Mouse (Mus musculus): ENCODE data around the gene Wbp1.
A peak's percentile ranks its signal among the peaks of the same experiment; 100 is the strongest.

Wbp1 gene

GRCm38 (mm10) chr6:83140044-83140443, 18.7 kb upstream of the Wbp1 start:
- no peak for DNase-seq (ENCODE audit: low spot score)

DNA sequence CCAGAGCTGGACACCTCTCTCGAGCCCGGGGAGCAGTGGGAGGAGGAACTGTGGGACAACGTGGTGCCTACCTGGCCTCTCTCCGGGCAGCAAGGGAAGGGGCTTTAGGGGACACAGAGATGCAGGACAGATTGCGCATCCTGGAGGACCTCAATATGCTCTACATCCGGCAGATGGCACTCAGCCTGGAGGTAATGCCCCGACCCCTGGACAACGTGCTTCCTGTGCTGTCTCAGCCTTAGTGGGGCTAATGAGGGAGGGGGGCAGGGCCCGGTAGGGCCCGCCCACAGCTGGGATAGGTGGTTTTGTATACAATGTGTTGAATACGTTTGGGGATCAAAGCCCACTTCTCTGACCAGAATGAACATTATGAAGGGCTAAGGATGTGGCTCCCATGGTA, 16.7 kb upstream of the Wbp1 start:
- DNase-seq (ENCODE audit: low spot score), result no peak

- peak; percentile 84 for DNase-seq (ENCODE audit: low spot score)
Measured at GRCm38 (mm10) chr6:83137576-83137950, 16.2 kb upstream of the Wbp1 start.

DNA sequence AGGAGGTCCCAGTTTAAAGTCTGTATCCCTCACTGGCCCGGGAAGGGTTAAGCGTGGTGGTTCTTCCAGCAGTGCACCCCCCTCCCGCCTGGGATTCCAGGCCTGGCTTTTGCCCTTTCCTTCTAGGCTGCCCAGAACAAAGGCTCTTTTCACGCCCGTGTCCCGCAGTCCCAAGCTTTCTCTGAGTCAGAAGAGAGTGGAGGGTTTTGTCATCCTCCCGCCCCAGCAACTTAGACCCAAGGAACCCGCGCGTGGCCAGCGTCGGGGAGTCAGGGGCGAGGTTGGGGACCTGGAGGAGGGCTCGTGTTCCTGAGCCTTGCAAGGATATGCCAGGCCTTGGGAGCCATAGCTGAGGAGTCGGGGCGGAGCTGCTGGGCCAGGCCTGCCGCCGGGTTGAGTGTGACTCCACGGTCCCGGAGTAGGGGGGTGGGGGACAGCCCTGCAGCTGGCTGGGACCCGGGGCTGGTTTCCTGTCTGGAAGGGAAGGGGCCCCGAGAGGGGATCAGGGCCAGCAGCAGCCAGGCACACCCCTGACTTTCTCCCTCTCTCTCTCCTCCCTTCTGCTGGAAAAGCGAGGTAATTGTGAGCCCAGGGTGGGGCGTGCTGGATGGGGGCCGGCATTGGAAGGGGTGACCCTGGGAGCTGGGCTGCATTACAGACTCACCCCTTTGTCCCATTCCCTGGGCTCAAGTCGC, 15.7 kb upstream of the Wbp1 start:
- peak; percentile 57 for DNase-seq (ENCODE audit: low spot score)

DNA sequence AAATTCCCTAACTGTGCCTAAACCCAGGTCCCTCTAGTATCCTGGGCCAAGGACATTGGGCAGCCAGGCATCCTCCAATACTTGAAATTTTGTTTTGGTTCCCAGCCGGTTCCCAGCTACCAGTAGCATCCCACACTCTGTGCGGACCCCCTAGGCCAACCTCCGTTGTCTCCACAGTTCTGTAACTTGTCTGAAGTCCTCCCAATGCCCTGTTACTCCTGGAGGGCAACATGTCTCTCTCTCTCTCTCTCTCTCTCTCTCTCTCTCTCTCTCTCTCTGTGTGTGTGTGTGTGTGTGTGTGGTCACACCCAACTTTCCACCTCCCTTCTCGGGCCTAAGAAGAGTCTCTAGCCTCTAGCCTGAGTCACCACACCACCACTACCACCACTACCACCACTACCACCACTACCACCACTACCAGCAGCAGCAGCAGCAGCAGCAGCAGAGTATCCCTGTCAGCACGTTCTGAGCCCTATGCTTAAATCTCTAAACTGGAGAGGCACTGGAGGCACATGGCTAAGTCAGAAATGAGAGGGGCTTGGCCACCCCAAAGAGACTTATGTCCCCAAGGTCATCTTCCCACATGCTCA, 15.0 kb upstream of the Wbp1 start:
- DNase-seq (ENCODE audit: low spot score), result no peak

- DNase-seq (ENCODE audit: low spot score), result no peak
Measured at GRCm38 (mm10) chr6:83135571-83136161, 14.3 kb upstream of the Wbp1 start.

- DNase-seq (ENCODE audit: low spot score), result no peak
Measured at GRCm38 (mm10) chr6:83134951-83135513, 13.7 kb upstream of the Wbp1 start, which contains the start of gene Rtkn. Gene Rtkn (plus strand): TSS chr6:83135463.

DNA sequence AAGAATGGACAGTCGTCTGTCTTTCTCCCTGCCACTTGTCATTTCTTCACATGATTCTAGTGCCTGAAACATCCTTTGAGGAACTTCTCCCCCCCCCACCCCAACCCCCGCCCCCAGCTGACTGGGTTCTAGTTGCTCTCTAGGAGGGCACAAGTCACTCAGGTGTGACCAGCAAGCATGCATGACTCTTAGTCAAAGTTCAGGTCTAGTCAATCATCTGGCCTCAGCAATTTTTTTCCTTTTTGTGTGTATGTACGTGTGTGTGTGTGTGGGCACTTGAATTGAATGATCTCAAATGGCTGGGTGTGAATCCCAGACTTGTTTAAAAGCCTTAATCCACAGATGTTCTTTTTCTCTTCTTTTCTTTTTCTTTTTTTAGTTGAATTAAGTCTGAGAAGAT, 12.9 kb upstream of the Wbp1 start:
- no peak for DNase-seq (ENCODE audit: low spot score)

DNA sequence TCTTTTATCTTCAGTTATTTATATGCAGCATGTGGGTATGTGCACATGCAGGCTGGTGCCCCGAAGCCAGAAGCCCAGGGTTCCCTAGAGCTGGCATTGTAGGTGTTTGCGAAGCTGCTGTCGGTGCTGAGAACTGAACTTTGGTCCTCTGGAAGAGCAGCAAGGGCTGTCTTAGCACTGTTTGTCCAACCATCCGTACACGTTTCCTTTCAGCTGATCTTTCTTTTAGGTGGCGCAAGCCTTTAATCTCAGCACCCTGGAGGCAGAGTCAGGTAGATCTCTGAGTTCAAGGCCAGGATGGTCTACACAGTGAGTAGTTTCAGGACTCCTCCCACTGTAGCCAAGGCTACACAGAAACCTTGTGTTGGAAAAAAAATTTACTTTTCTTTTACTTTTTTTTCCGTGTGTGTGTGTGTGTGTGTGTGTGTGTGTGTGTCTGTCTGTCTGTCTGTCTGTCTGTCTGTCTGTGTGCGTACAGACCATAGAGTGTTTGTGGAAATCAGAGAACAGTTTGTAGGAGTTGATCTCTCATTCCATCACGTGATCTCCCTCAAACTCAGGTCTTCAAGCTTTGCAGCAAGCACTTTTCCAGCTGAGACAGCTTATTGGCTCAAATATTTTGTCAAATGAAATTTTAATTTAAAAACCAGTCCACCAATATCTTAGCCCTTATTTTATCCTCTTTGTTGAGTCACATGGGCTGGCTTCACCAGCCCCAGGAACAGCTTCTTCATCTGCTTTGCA, 11.0 kb upstream of the Wbp1 start:
- DNase-seq (ENCODE audit: low spot score), result no peak

- DNase-seq (ENCODE audit: low spot score), result no peak
Measured at GRCm38 (mm10) chr6:83131469-83132034, 10.2 kb upstream of the Wbp1 start.

GRCm38 (mm10) chr6:83127419-83127818, 6.1 kb upstream of the Wbp1 start:
- no peak for DNase-seq (ENCODE audit: low spot score)

DNA sequence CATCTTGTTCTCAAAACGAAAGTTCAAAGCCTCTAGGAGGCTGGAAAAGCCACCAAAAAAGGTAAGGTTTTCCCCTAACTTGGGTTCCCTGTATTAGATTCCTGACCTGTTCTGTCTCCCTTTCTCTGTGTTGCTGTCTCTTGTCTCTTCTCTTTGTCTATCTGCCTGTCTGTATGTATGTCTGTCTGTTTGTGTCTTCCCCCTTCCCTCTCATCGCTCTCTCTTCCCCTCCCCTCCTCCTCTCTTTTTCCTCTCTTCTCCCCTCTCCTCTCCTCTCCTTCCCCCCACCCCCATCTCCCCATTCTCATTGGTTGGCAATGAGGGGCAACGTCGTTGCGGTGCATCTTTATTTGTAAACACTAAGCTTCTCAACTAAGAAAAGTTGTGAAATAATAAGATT, 4.0 kb upstream of the Wbp1 start, which contains the start of gene Ino80b:
Gene Ino80b, minus strand, starts transcription at position 101 of the 400 bp plus-strand sequence.
- no peak for DNase-seq (ENCODE audit: low spot score)

DNA sequence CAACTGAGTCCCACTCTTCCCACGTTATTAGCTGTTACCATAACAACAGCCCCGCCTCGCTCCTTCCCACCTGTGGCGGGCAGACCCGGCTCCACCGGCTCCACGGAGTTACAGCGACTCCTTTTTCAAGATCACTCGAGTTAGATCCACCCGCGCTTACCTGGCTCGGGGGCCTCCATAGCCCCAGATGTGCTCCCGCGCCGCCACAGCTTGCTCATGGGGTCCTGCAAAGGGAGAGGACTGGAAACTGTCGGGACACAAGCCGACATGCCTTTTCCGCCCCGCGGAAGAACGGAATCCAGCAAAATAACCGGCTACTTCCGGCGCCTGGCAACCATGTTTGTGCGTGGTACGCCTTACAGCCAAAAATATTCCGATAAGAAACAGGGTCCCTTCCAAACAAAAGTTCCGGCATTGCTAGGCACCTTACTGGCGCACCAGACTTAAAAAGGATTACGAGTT, 3.5 kb upstream of the Wbp1 start:
- DNase-seq (ENCODE audit: low spot score), result peak; percentile 89

DNA sequence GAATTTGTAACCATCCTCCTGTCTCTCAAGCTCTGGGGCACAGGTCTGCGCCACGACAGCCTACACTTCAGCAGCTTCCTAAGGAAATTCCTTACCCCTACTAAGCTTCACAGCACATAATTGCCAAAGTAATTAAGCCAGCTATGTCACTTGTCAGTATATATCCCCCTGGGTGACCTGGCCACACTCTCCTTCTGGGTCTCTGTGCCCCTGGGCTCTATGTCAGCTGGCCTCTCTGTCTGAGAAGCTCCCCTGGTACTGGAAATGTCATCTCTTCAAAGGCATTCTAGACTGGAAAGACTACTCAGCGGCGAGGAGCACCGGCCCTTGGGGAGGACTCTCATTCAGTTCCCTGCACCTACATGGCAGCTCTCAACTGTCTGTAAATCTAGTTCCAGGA, 1.6 kb upstream of the Wbp1 start:
- no peak for DNase-seq (ENCODE audit: low spot score)

DNA sequence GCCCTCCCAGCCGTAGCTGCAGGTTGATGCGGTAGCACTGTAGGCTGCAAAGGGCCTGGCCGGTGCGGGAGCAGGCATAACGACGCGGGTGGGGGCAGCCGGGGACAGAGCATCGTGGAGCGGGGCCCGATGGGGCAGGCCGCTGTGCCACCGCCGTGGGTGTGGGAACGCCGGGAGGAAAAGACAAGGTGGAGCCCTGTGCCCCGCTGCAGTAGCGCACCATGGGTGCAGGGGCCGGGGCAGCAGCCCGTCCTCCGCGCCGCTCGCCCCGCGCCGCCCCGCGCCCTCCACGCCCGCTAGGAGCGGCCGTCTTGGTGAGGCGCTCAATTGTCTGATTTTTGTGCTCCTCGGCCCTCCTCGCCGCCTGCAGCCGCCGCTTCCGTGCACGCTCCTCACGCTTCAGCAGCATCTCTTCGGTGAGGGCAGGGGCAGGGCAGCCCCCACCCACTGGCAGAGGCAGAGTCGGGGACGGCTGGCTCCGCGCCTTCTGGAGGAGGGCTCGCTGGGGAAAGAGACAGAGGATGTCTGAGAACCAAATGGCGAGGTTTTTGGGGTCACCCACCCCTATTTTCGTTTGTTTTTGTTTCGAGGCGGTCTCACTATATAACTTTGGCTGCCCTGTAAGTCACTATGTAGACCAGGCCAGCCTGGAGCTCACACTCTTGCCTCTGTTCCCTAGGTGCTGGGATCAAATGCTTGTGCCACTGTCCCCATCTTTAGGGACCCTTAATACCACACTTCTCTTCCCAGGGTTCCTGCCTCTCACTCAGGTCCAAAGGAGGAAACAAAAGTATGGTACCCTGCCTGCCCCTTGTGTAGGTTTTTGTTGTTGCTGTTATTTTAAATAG, 728 bp upstream of the Wbp1 start:
- DNase-seq (ENCODE audit: low spot score), result no peak

DNA sequence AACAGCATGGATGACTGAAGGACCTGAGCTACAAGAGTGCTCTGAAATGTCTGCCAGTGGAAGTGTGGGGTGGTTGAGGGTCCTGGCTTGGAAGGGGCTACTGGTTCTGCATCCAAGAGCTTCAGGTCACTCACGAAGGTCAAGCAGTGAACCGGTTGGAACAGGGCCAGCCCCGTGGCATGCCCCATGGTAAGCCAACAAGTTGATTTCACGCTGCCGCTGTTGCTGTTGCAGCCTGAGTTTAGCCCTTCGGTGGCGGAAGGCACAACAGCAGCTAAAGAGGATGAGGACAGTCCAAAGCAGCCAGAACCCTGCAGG, 1.7 kb downstream of the Wbp1 start:
- DNase-seq (ENCODE audit: low spot score), result no peak

DNA sequence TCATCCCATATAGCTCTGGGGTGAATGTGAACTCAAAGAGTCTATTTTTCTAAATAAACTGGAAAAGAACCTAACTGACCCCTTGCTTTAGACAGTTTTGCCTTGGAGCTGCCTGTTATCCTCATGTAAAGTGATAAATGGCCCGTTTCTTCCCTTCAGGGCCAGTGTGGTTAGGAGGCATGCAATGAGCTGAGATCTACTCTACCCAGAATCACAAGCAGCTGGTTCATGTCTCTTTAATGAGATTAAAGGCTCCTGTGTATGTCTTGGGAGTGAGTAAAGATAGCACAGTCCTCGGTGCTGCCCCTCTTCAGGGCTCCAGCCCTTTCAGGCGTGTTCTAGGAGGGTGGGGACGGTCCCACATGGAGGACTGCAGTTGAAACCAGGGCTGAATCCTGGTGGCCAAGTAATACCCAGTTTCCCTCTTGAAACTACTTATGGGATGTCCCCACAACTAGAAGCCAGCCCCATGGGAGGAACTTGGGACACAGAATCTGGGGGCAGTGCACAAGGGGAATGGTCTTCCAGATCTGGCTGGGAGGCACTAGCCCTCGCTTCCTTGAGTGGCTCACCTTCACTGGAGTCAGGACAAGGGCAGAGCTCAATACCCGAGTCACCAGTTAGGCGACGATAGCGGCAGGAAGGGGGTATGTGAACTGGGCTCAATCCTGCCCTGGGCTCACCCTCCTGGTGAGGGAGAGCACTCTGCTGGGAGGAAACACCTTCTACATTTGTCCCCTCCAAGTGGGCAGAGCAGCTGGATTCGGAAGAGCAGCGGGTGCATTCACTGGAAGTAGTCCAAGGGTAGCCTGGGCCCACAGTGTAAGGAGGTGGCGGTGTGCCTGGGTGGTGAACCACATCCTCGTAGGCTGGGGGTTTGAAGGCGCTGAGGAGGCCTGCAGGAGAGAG, 2.3 kb downstream of the Wbp1 start:
- DNase-seq (ENCODE audit: low spot score), result no peak

DNA sequence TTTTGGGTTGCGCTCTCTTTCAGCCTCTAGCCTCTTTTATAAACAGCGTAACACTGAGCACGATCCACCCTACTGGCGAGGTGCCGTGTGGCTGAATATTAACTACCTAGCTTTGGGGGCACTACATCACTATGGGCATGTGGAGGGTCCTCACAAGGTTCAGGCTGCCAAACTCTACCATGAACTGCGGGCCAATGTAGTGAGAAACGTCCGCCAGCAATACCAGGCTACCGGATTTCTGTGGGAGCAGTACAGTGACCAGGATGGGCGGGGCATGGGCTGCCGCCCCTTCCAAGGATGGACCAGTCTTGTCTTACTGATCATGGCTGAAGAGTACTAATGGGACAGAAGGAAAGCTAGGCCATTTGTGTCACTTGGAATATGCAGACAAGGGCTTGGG, 3.0 kb downstream of the Wbp1 start:
- DNase-seq (ENCODE audit: low spot score), result no peak

- DNase-seq (ENCODE audit: low spot score), result no peak
Measured at GRCm38 (mm10) chr6:83117616-83118015, 3.7 kb downstream of the Wbp1 start.

- no peak for DNase-seq (ENCODE audit: low spot score)
Measured at GRCm38 (mm10) chr6:83117165-83117438, 4.3 kb downstream of the Wbp1 start.

Data from ovary, adult 18-20 months (tissue).